In genomic region chr3:65363438-65363837, GRCm38 (mm10) we compare ENCODE assay signal across 10 mouse cellular contexts. TPM values are rescaled to one million over a fixed set of nuclear protein-coding genes. Genes with fewer than 3 reads are reported as not detected.
DNase-seq lines count a peak whose midpoint lies in the region; ATAC-seq and TF ChIP-seq lines count a peak whose summit lies in the region.
"Had no signal": no experiment of that assay in that cellular context is flagged by ENCODE, and none has a peak within 500 bp of the region (broad histone marks: within the 10 kb centered on the region; RNA-seq: fewer than 3 reads in every experiment).

No protein-coding gene starts in this region.

- H3K27ac ChIP-seq in forebrain, embryonic 14.5 days (ENCODE audit: low read depth, low read length) = no peak overlapping the region
- H3K27ac ChIP-seq in forebrain, embryonic 11.5 days (ENCODE audit: low read depth, low read length) = no peak overlapping the region
- no peak overlapping the region for H3K27ac ChIP-seq in forebrain, embryonic 10.5 days
- H3K27ac ChIP-seq in midbrain, embryonic 11.5 days (ENCODE audit: low read depth, low read length) = no peak overlapping the region
- H3K27ac ChIP-seq: liver, embryonic 15.5 days had no signal

- H3K4me1 ChIP-seq in forebrain, embryonic 14.5 days (ENCODE audit: control insufficient read depth, insufficient read depth, low read length) = no peaks in the 10 kb centered on the region
- H3K4me1 ChIP-seq in forebrain, embryonic 11.5 days (replicated peaks; ENCODE audit: control insufficient read depth, insufficient read depth, low read length) = no peaks in the 10 kb centered on the region
- peaks cover 5% of the 10 kb centered on the region for H3K4me1 ChIP-seq in lung, adult 2 months (ENCODE audit: control insufficient read depth, insufficient read depth, low read length)
- peaks cover 3% of the 10 kb centered on the region; the same call in 1 of the 2 replicates for H3K4me1 ChIP-seq in forebrain, embryonic 10.5 days
- H3K4me1 ChIP-seq in midbrain, embryonic 11.5 days (ENCODE audit: control insufficient read depth, insufficient read depth, low read length) = peaks cover 3% of the 10 kb centered on the region
- H3K4me1 ChIP-seq: liver, embryonic 15.5 days had no signal

- no peaks in the 10 kb centered on the region for H3K27me3 ChIP-seq in forebrain, embryonic 14.5 days (replicated peaks; ENCODE audit: control insufficient read depth, insufficient read depth, low read length)
- H3K27me3 ChIP-seq in forebrain, embryonic 11.5 days (ENCODE audit: control insufficient read depth, insufficient read depth, low read length) = no peaks in the 10 kb centered on the region
- no peaks in the 10 kb centered on the region for H3K27me3 ChIP-seq in forebrain, embryonic 10.5 days (ENCODE audit: poor library complexity, severe bottlenecking)
- H3K27me3 ChIP-seq in midbrain, embryonic 11.5 days (ENCODE audit: control insufficient read depth, insufficient read depth, low read length) = no peaks in the 10 kb centered on the region
- H3K27me3 ChIP-seq: liver, embryonic 15.5 days had no signal

- no peak for TF ChIP-seq CTCF in lung, adult 2 months (IDR thresholded peaks at IDR 0.05; ENCODE audit: insufficient read depth, low read length)

- H3K9ac ChIP-seq in forebrain, embryonic 14.5 days (ENCODE audit: low read length) = no peak overlapping the region
- no peak overlapping the region for H3K9ac ChIP-seq in forebrain, embryonic 11.5 days (ENCODE audit: low read length)
- no peak overlapping the region for H3K9ac ChIP-seq in midbrain, embryonic 11.5 days (ENCODE audit: low read length)
- H3K9ac ChIP-seq: liver, embryonic 15.5 days had no signal

- WGBS in forebrain, embryonic 14.5 days = 81% methylated on average over 1 of the region's 1 CpGs
- WGBS in forebrain, embryonic 11.5 days = 93% methylated on average over 1 of the region's 1 CpGs
- 52% methylated on average over 1 of the region's 1 CpGs for WGBS in lung, adult 2 months
- 88% methylated on average over 1 of the region's 1 CpGs for WGBS in forebrain, embryonic 10.5 days
- WGBS in midbrain, embryonic 11.5 days = 100% methylated on average over 1 of the region's 1 CpGs

- H3K4me2 ChIP-seq in forebrain, embryonic 14.5 days (ENCODE audit: low read length) = no peak overlapping the region
- no peak overlapping the region for H3K4me2 ChIP-seq in forebrain, embryonic 11.5 days (ENCODE audit: low read depth, low read length, severe bottlenecking)
- H3K4me2 ChIP-seq in midbrain, embryonic 11.5 days = no peak overlapping the region
- H3K4me2 ChIP-seq: liver, embryonic 15.5 days had no signal

- no peak for ATAC-seq in forebrain, embryonic 14.5 days
- no peak for ATAC-seq in forebrain, embryonic 11.5 days (replicated peaks; ENCODE audit: low FRiP score)
- no peak for ATAC-seq in midbrain, embryonic 11.5 days (ENCODE audit: low FRiP score)

- peak; percentile 11 for DNase-seq in forebrain, embryonic 14.5 days (ENCODE audit: low spot score)
- no peak for DNase-seq in forebrain, embryonic 11.5 days (ENCODE audit: low spot score)
- peak; percentile 54 to 61 for DNase-seq in lung, adult 18-20 months
- DNase-seq in lung, adult 2 months = no peak
- DNase-seq in heart, adult 9 months (ENCODE audit: low spot score in 2 of 2) = peak; percentile 68
- peak; percentile 71 for DNase-seq in lung, postnatal 36 days
- DNase-seq in forebrain, embryonic 10.5 days (ENCODE audit: extremely low spot score, low spot score) = no peak
- no peak for DNase-seq in midbrain, embryonic 11.5 days (ENCODE audit: low spot score, missing footprints)
- DNase-seq: thymus, adult 18-20 months had no signal

- TF ChIP-seq POLR2A in lung, adult 2 months (IDR thresholded peaks at IDR 0.05; ENCODE audit: borderline replicate concordance, extremely low read depth, low read depth, low read length) = no peak

- H3K4me3 ChIP-seq in forebrain, embryonic 14.5 days (ENCODE audit: low read depth, low read length) = no peak overlapping the region
- H3K4me3 ChIP-seq in forebrain, embryonic 11.5 days (ENCODE audit: low read depth, low read length) = no peak overlapping the region
- H3K4me3 ChIP-seq in lung, adult 2 months (replicated peaks; ENCODE audit: extremely low read depth, low read depth, low read length) = no peak overlapping the region
- no peak overlapping the region for H3K4me3 ChIP-seq in forebrain, embryonic 10.5 days
- no peak overlapping the region for H3K4me3 ChIP-seq in midbrain, embryonic 11.5 days (ENCODE audit: low read depth, low read length)
- H3K4me3 ChIP-seq: liver, embryonic 15.5 days had no signal

- H3K36me3 ChIP-seq in forebrain, embryonic 14.5 days (ENCODE audit: control insufficient read depth, insufficient read depth, low read length) = no peaks in the 10 kb centered on the region
- H3K36me3 ChIP-seq in forebrain, embryonic 11.5 days (ENCODE audit: control insufficient read depth, insufficient read depth, low read length) = no peaks in the 10 kb centered on the region; the same call in 1 of the 2 replicates
- peaks cover 23% of the 10 kb centered on the region for H3K36me3 ChIP-seq in forebrain, embryonic 10.5 days (replicated peaks)
- no peaks in the 10 kb centered on the region for H3K36me3 ChIP-seq in midbrain, embryonic 11.5 days (ENCODE audit: control insufficient read depth, insufficient read depth, low read length)
- H3K36me3 ChIP-seq: liver, embryonic 15.5 days had no signal

- no peaks in the 10 kb centered on the region for H3K9me3 ChIP-seq in forebrain, embryonic 14.5 days (replicated peaks; ENCODE audit: control insufficient read depth, low read length)
- no peaks in the 10 kb centered on the region for H3K9me3 ChIP-seq in forebrain, embryonic 11.5 days (ENCODE audit: control insufficient read depth, low read length)
- H3K9me3 ChIP-seq in forebrain, embryonic 10.5 days = no peaks in the 10 kb centered on the region
- no peaks in the 10 kb centered on the region for H3K9me3 ChIP-seq in midbrain, embryonic 11.5 days (ENCODE audit: control insufficient read depth, low read length)
- H3K9me3 ChIP-seq: liver, embryonic 15.5 days had no signal

RNA-seq across cellular contexts. Expression of gene Ssr3, which starts 29.0 kb away (rescaled TPM):
- 208 and 211 TPM in 2 replicates for polyA plus RNA-seq in forebrain, embryonic 14.5 days (2014; fragmentation: Nextera tagmentation; extraction: Ambion mirVana)
- polyA plus RNA-seq in forebrain, embryonic 11.5 days (2014; fragmentation: Nextera tagmentation; extraction: Ambion mirVana) = 226 and 248 TPM in 2 replicates
- 44.2 and 69.4 TPM in 2 replicates for polyA plus RNA-seq in lung, adult 2 months (2012; rRNA removed)
- polyA plus RNA-seq in forebrain, embryonic 10.5 days (2016; fragmentation: Nextera tagmentation; extraction: Ambion mirVana) = 236 and 243 TPM in 2 replicates
- polyA plus RNA-seq in midbrain, embryonic 11.5 days (2014; fragmentation: Nextera tagmentation; extraction: Ambion mirVana) = 295 and 322 TPM in 2 replicates

Comparison
In these comparisons a context has a peak if more than half of its experiments do, and no peak if none do; other contexts are left out.
1. DNase-seq: peak in forebrain, embryonic 14.5 days (single experiment), lung, adult 18-20 months (2 of 2), heart, adult 9 months (2 of 2) and lung, postnatal 36 days (single experiment); none in forebrain, embryonic 11.5 days (single experiment), lung, adult 2 months (single experiment), forebrain, embryonic 10.5 days (single experiment) and midbrain, embryonic 11.5 days (single experiment).